ENCODE assay signal across 21 mouse cellular contexts in genomic region chr17:83538141-83538540, GRCm38 (mm10). TPM values are rescaled to one million over a fixed set of nuclear protein-coding genes. Genes with fewer than 3 reads are reported as not detected.
A peak's percentile ranks its signal among the peaks of the same experiment; 100 is the strongest.
DNase-seq lines count a peak whose midpoint lies in the region; ATAC-seq and TF ChIP-seq lines count a peak whose summit lies in the region.
"Had no signal": no experiment of that assay in that cellular context is flagged by ENCODE, and none has a peak within 500 bp of the region (broad histone marks: within the 10 kb centered on the region; RNA-seq: fewer than 3 reads in every experiment).

No protein-coding gene starts in this region.

- no peak for DNase-seq in hindbrain, embryonic 11.5 days (ENCODE audit: low spot score)
- DNase-seq in kidney, postnatal 4 days: no peak
- peak; percentile 58 for DNase-seq in brain, embryonic 14.5 days (ENCODE audit: low read depth)
- DNase-seq in left cerebral cortex, adult 8-10 months (ENCODE audit: low spot score in 2 of 2): no peak
- DNase-seq: adrenal gland, postnatal 14 days; cerebellum, adult 2 months; cerebellum, postnatal 10 days; gastrocnemius, adult 2 months; gastrocnemius, postnatal 25 days; heart, adult 11 months; heart, postnatal 36 days had no signal

- no peaks in the 10 kb centered on the region for H3K27me3 ChIP-seq in hindbrain, embryonic 13.5 days
- H3K27me3 ChIP-seq in hindbrain, embryonic 11.5 days (ENCODE audit: control insufficient read depth, insufficient read depth, low read length): no peaks in the 10 kb centered on the region
- H3K27me3 ChIP-seq in kidney, embryonic 16.5 days (ENCODE audit: insufficient read depth, low read length): no peaks in the 10 kb centered on the region
- H3K27me3 ChIP-seq in midbrain, embryonic 16.5 days (ENCODE audit: control insufficient read depth, insufficient read depth, low read depth, low read length): no peaks in the 10 kb centered on the region
- H3K27me3 ChIP-seq: Patski had no signal

- ATAC-seq in hindbrain, embryonic 13.5 days (ENCODE audit: low FRiP score): no peak
- ATAC-seq in hindbrain, embryonic 11.5 days (ENCODE audit: low FRiP score): no peak
- no peak; the same call in 1 of the 2 replicates for ATAC-seq in kidney, embryonic 16.5 days (ENCODE audit: low FRiP score, low TSS enrichment)
- no peak for ATAC-seq in midbrain, embryonic 16.5 days
- ATAC-seq: activated CD4-positive, CD25-positive, alpha-beta regulatory T cell, adult 4 months; forebrain, embryonic 14.5 days had no signal

- TF ChIP-seq POLR2A in brain, embryonic 14.5 days (IDR thresholded peaks at IDR 0.05; ENCODE audit: borderline replicate concordance, extremely low read depth, insufficient read depth, insufficient read length, poor library complexity, severe bottlenecking): no peak

- no peaks in the 10 kb centered on the region for H3K36me3 ChIP-seq in hindbrain, embryonic 13.5 days
- no peaks in the 10 kb centered on the region for H3K36me3 ChIP-seq in hindbrain, embryonic 11.5 days (ENCODE audit: control insufficient read depth, insufficient read depth, low read length)
- H3K36me3 ChIP-seq in kidney, embryonic 16.5 days (ENCODE audit: insufficient read depth, low read length): no peaks in the 10 kb centered on the region
- no peaks in the 10 kb centered on the region for H3K36me3 ChIP-seq in midbrain, embryonic 16.5 days (ENCODE audit: control insufficient read depth, insufficient read depth, low read length)
- H3K36me3 ChIP-seq: embryonic facial prominence, embryonic 15.5 days; forebrain, embryonic 10.5 days; heart, embryonic 13.5 days had no signal

- H3K4me3 ChIP-seq in hindbrain, embryonic 13.5 days: no peak overlapping the region
- no peak overlapping the region for H3K4me3 ChIP-seq in hindbrain, embryonic 11.5 days (ENCODE audit: low read depth, low read length)
- H3K4me3 ChIP-seq in kidney, embryonic 16.5 days (ENCODE audit: low read length): no peak overlapping the region
- no peak overlapping the region for H3K4me3 ChIP-seq in midbrain, embryonic 16.5 days (ENCODE audit: low read depth, low read length)
- H3K4me3 ChIP-seq: embryonic facial prominence, embryonic 15.5 days; erythroblast, embryonic 14.5 days; forebrain, embryonic 10.5 days; gastrocnemius, adult 2 months; heart, embryonic 13.5 days had no signal

- H3K9me3 ChIP-seq in hindbrain, embryonic 13.5 days: no peaks in the 10 kb centered on the region
- no peaks in the 10 kb centered on the region for H3K9me3 ChIP-seq in hindbrain, embryonic 11.5 days (ENCODE audit: control insufficient read depth, low read length)
- H3K9me3 ChIP-seq in kidney, embryonic 16.5 days (ENCODE audit: low read length): no peaks in the 10 kb centered on the region
- no peaks in the 10 kb centered on the region for H3K9me3 ChIP-seq in midbrain, embryonic 16.5 days (replicated peaks; ENCODE audit: control insufficient read depth, low read length, poor library complexity, severe bottlenecking)
- H3K9me3 ChIP-seq: embryonic facial prominence, embryonic 15.5 days had no signal

- TF ChIP-seq CTCF in brain, embryonic 14.5 days (IDR thresholded peaks at IDR 0.05; ENCODE audit: borderline replicate concordance, extremely low read depth, insufficient read depth, insufficient read length): no peak

- H3K9ac ChIP-seq in hindbrain, embryonic 13.5 days: no peak overlapping the region
- no peak overlapping the region for H3K9ac ChIP-seq in hindbrain, embryonic 11.5 days (ENCODE audit: low read depth, low read length)
- H3K9ac ChIP-seq in kidney, embryonic 16.5 days (replicated peaks; ENCODE audit: low read length): no peak overlapping the region
- no peak overlapping the region for H3K9ac ChIP-seq in midbrain, embryonic 16.5 days (ENCODE audit: low read depth, low read length)
- H3K9ac ChIP-seq: embryonic facial prominence, embryonic 15.5 days; heart, embryonic 13.5 days had no signal

- WGBS in hindbrain, embryonic 13.5 days: 55% methylated on average over 9 of the region's 9 CpGs
- WGBS in hindbrain, embryonic 11.5 days: 75% methylated on average over 9 of the region's 9 CpGs
- 57% methylated on average over 9 of the region's 9 CpGs for WGBS in kidney, embryonic 16.5 days
- WGBS in midbrain, embryonic 16.5 days: 64% methylated on average over 9 of the region's 9 CpGs

- H3K27ac ChIP-seq in hindbrain, embryonic 13.5 days: peak overlapping the region; percentile 55
- no peak overlapping the region for H3K27ac ChIP-seq in hindbrain, embryonic 11.5 days (ENCODE audit: low read depth, low read length)
- H3K27ac ChIP-seq in kidney, embryonic 16.5 days (ENCODE audit: low read length): 0 out of 2 replicates have a peak overlapping the region, but pooled peaks have one; percentile 16
- H3K27ac ChIP-seq in midbrain, embryonic 16.5 days (ENCODE audit: low read length): no peak overlapping the region
- H3K27ac ChIP-seq: embryonic facial prominence, embryonic 15.5 days; forebrain, embryonic 10.5 days; gastrocnemius, adult 2 months; heart, embryonic 13.5 days had no signal

- no peak overlapping the region for H3K4me2 ChIP-seq in hindbrain, embryonic 13.5 days
- H3K4me2 ChIP-seq in hindbrain, embryonic 11.5 days (replicated peaks; ENCODE audit: low read depth, low read length): no peak overlapping the region
- H3K4me2 ChIP-seq in kidney, embryonic 16.5 days (replicated peaks; ENCODE audit: low read depth, low read length): no peak overlapping the region
- H3K4me2 ChIP-seq in midbrain, embryonic 16.5 days (ENCODE audit: low read length): no peak overlapping the region
- H3K4me2 ChIP-seq: embryonic facial prominence, embryonic 15.5 days; heart, embryonic 13.5 days had no signal

- peaks cover 14% of the 10 kb centered on the region for H3K4me1 ChIP-seq in hindbrain, embryonic 13.5 days (replicated peaks)
- H3K4me1 ChIP-seq in hindbrain, embryonic 11.5 days (replicated peaks; ENCODE audit: control insufficient read depth, insufficient read depth, low read length): no peaks in the 10 kb centered on the region
- peaks cover 16% of the 10 kb centered on the region for H3K4me1 ChIP-seq in kidney, embryonic 16.5 days (ENCODE audit: insufficient read depth, low read length)
- no peaks in the 10 kb centered on the region for H3K4me1 ChIP-seq in midbrain, embryonic 16.5 days (ENCODE audit: control insufficient read depth, insufficient read depth, low read length)
- H3K4me1 ChIP-seq: embryonic facial prominence, embryonic 15.5 days; heart, embryonic 13.5 days had no signal

RNA-seq across cellular contexts. Expression of gene Cox7a2l, which starts 21.0 kb away (rescaled TPM):
- polyA plus RNA-seq in hindbrain, embryonic 13.5 days (2015; fragmentation: Nextera tagmentation; extraction: Ambion mirVana): 188 and 192 TPM in 2 replicates
- polyA plus RNA-seq in hindbrain, embryonic 11.5 days (2014; fragmentation: Nextera tagmentation; extraction: Ambion mirVana): 165 and 179 TPM in 2 replicates
- 186 and 196 TPM in 2 replicates for polyA plus RNA-seq in kidney, embryonic 16.5 days (2015; fragmentation: Nextera tagmentation; extraction: Ambion mirVana)
- 246 and 257 TPM in 2 replicates for polyA plus RNA-seq in brain, embryonic 14.5 days (2012; rRNA removed)
- polyA plus RNA-seq in midbrain, embryonic 16.5 days (2015; fragmentation: Nextera tagmentation; extraction: Ambion mirVana): 179 and 191 TPM in 2 replicates
- total RNA-seq in left cerebral cortex, adult 8-10 months (2022): 100 to 1,000 TPM; 186 to 197 (median 193) TPM

Comparison
In these comparisons a context has a peak if more than half of its experiments do, and no peak if none do; other contexts are left out.
1. H3K27ac ChIP-seq: peak in hindbrain, embryonic 13.5 days (single experiment) and kidney, embryonic 16.5 days (single experiment); none in hindbrain, embryonic 11.5 days (single experiment) and midbrain, embryonic 16.5 days (single experiment).